Mouse (Mus musculus): Measurements from ENCODE around the gene Mepce.

Mepce gene

DNA sequence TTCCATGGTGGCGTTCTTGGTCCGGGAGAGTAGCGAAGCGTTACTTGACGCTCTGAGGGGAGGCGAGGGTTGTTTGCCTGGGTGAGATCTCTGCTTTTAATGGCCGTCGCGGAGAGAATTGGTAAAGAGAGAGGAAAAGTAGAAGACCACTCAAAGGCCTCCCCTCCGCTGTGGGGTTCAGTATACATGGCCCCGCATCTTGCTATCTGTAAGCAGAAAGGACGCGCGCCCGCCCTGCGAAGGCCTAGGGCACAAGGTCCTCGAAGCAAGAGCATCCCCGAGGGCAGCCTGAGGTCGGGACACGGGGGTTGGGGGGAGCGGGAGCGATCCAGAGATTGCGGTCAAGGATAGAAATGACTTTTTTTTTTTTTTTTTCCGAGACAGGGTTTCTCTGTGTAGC is 716 bp upstream of the Mepce start:
- DNase-seq (ENCODE audit: low spot score) = no peak

DNA sequence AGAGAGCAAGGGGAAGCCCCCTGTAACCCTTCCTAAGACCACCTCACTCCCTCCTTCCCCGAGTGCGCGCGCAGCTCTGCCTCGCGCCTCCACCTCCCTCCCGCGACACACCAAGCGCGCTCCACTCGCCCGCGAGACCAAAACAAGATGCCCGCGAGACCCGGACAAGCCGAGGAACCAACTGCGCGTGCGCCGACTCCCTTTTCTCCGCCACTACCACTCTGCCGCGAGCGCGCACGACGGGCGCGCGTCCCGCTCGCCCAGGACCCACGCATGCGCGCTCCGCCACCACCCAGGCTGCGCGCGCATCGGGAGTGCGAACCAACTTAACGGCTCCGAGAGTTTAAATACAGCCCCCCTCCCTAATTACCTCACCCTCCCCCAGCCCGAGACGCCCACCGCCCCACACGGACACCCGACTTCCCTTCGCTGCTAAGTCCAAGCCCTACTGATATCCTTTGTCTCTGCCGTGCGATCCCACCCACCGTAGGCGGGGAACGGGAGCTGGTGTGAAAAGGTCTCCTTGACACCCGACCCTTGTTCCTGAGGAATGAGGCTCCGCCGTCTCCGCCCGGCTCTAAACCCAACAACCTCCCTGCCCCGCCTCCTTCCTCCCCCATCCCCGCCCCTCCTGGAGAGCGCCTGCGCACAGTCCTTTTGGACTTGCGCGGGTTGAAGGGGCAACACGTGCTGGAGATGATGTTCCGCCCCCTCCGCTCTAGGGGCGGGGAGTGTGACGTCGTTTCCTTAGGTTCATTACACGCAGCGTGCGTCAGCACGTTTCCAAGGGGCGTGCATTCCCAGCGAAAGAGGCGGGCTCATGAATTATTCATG is 1.1 kb downstream of the Mepce start:
- peak; percentile 100 for DNase-seq (ENCODE audit: low spot score)

DNA sequence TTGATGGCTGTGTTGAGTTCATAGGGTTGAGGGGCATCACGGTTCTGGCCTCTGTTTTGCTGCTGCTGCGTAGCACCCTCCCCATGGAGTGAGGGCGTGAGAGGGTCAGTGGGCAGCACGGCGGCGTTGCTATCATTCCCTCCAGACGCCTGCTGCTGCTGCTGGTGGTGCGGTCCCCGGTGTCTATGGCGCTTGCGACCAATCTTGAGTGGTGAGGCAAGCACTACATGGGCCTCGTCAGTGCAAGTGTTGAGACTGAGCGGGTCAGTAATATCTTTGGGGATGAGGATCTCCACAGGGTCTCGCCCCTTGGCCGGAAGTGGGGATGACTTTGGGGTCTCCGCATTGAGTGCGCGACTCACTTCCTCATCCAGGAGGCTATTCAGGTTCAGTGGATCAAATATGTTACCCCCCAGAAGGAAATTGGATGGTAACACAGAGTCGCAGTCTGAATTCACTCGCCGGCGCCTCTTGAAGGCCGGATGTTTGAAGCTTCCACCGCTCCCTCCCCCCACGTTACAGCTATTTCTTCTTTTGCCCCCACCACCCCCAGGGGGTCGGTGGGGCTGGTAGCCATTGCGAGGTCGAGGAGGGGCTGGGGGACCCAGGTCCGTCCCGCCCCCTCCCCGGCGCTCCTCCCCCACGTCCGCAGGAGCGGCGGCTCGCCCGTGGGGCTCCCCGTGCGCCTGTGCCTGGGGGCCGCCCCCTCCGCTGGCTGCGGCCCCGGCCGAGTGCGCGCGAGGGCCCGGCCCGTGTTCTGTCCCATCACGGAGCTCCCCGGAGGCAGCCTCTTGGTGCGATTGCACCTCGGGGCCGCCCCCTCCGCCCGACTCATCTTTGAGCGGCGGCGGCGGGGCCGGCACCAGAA is 2.1 kb downstream of the Mepce start:
- peak; percentile 48 for DNase-seq (ENCODE audit: low spot score)

DNA sequence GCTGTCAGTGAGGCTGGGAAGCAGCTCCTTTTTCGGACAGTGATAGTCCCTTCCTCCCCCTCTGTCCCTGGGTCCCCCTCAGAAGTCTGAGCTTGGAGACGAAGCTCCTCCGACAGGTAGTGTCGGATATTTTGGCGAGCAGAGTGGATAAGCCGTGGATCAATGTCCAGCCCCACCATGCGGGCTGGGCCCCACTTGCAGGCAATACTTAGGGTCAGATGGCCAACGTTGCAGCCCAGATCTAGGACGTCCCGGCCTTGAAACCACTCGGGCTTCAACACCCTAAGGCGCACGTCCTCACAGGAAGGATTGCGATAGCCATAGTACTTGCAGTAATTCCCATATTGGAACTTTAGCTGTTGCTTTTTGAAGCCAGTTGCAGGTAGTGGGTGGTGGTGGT is 2.9 kb downstream of the Mepce start:
- DNase-seq (ENCODE audit: low spot score) = no peak

DNA sequence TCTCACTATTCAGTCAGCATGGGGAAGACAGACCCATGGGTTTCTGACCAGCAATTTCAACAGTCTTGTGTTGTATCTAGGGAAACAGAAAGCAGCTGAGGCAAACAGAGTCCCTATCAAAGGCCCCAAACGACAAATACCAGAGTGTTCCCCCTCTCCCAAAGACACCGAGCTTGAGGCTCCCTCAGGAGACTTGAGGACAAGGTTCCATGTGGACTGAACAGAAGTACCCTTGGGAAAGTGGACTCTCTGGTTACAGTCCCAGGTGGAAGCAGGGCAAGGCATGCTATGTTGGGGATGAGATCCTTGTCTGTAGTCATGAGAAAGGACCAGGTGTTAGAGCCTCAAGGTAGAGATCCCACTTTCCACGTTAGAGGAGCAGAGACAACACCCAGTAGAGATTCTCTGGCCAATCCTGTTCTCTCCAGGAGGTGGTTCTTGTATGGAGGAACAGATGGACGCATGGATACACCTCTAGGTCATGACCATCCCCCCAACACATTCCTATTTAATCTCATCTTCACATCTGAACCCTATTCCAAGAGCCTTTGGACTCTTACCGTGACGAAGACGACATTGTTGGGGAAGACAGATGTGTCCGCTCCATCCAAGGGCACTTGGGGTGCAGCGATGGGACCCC is 3.4 kb downstream of the Mepce start:
- DNase-seq (ENCODE audit: low spot score) = no peak

DNA sequence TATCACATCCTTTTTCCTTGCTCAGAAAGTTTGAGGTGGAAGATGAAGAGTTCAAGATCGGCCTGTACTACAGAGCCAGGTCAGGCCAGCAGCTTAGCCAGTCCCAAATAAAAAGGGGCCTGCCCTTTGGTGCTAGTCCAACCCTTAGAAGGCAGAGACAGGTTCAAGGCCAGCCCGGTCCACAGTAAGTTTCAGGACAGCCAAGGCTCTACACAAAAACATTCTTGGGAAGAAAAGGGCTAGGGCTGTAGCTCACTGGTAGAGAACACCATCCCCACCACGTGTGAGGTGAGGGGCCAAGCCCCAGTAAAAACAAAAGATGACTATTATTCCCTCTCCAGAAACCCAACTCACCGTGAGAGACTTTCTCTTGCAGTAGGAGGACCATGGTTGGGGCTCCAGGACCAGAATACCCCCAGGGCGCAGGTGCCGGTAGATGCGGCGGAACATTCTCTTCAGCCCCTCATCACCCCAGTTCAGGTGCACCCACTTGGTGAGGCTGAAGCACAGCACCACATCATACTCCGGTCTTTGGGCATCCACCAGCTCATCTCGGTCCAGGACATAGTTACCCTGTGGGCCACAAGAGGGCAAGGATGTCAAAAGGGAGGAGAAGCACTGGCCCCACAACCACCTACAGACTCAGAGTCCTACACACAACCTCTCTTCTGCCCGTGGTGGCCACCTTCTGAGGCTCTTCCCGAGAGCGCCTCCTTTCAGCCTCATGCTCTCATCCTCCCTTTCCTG is 4.5 kb downstream of the Mepce start:
- no peak for DNase-seq (ENCODE audit: low spot score)

DNA sequence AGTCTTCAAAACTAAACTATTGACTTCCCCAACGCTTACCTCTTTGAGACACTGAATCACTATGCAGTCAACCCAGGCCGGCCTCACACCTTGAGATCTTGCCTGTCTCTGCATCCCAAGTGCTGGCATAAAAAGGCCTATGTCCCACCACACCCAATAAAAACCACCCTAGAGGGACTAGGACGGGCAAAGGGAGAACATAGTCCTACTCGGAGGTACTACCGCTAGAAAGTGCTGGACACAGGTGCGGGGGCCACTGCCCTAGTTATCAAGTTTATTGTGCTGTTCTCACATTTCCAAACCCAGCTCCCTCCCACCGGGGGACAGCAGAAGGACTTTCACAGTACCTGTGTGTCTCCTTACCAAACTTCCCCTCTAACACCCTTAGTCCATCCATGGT is 5.8 kb downstream of the Mepce start:
- DNase-seq (ENCODE audit: low spot score) = no peak

DNA sequence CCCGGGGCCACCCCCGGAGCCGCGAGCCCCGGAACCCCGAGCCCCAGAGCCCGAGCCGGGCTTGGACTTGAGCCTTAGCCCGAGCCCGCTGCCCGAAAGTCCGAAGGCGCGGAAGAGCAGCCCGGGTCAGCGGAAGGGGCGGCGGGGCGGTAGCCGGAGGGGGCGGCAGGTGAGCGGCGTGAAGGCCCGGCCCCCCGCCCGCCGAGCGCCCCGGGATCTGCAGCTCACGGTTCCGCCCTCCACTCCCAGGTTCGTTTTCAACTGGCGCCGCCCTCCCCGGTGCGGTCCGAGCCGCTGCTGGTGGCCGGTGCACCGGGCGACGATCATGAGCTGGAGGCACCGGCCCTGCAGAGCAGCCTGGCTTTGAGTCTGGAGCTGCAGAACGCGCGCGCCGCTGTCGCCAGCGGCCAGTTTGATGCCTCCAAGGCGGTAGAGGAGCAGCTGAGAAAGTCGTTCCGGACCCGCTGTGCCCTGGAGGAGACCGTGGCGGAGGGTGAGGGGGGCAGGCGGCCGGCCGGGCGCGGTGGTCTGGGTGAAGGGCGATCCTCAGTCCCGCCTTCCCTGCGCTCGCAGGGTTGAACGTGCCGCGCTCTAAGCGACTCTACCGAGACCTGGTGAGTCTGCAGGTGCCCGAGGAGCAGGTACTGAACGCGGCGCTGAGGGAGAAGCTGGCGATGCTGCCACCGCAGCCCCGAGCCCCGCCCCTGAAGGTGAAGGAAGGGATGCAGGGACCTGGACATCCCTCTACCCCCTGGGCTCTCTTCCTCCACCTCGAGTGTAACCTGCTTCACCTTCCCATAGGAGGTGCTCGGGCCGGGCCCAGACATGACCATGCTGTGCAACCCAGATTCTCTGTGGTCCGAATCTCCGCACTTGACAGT is 8.2 kb downstream of the Mepce start:
- DNase-seq (ENCODE audit: low spot score) = peak; percentile 67

DNA sequence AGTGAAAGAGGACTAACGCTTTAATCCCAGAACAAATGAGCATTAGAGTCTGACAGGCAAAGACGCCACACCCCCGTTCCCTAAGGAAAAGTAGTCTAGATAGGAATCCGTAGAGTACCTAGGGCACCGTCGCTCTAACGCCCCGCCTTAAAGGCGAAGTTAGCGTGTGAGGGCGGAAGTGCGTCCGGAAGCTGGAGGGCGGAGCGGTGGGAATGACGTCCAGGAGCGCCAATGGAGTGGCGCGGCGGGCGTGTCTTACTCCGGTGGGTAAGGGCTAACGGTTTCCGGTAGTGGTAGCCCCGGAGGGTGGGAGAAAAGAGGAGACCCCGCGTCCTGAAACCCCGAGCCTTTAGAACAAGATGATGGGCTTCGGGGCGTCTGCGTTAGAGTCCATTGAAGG is 8.8 kb downstream of the Mepce start, which contains the start of gene Ppp1r35:
Gene Ppp1r35, plus strand, starts transcription at position 215 of the 400 bp plus-strand sequence.
- DNase-seq (ENCODE audit: low spot score) = peak; percentile 99

DNA sequence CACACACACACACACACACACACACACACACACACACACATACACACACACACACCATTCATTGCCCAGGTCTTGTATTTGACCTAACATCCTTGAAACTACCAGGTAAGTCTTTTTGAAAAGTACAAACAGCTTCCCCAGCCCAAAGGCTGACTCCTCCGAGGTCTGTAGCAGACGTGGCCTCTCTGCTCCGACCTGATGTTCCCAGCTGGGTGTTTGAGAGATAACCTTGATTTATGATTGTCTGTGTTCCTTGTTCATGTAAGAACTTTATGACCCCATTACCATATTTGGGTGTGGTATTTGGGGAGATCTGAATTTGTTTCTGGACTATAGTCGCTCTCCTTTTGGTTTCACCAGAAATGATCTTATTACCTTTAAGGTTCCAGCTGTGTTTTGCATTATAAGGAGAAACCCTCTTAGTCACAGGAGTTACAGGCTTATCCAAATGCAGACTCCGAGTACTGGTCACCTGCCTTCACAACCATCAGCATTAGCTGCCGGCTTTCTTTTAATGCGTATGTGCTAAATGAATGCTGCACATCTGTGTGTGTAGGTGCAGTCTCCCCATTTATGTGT is 10.1 kb downstream of the Mepce start:
- peak; percentile 24 for DNase-seq (ENCODE audit: low spot score)

DNA sequence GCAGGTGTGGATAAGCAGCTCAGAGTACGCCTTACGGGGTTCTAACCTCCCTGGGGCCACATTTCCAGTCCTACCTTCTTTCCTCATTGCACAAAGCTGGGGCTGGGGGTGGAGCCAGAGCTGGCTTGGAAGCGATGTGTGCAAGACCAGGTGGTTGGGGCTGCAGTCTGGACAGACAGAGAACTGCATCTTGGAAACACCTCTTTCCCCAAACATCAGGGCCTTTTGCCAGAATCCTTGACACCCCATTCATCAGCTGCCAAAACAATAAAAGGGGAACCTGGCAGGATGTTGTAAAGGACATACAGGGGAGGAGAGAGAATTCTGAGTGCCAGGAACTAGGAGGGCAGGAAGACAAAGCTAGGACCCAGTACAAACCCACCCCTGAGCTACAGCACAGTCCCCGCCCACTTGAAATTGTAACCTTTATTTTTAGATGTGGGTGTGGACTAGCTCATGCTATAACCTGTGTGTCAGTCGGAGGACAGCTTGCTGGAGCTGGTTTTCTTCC is 11.0 kb downstream of the Mepce start:
- DNase-seq (ENCODE audit: low spot score) = peak; percentile 57

DNA sequence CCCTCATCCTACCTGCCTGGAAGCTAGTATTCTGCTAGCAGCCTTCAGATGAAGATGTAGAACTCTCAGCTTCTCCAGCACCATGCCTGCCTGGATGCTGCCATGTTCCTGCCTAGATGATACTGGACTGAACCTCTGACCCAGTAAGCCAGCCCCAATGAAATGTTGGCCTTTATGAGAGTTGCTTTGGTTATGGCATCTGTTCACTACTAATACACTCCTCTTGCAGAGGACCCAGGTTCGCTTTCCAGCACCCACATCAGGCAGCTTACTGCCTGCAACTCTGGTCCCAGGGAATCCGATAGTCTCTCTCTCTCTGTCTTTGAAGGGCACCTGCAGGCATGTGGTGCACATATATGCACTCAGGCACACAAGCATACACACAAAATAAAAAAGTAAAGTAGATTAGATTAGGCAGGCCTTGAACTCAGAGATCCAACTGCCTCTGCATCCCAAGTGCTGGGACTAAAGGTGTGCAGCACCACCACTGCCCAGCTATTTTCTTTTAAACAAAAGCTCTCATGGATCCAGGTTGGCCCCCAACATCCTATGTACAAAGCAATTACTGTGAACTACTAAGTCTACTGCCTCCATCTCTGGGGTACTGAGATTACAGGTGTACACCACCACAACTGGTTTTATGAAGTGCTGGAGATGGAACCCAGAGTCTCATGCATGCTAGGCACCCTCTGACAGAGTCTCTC is 11.7 kb downstream of the Mepce start:
- no peak for DNase-seq (ENCODE audit: low spot score)

DNA sequence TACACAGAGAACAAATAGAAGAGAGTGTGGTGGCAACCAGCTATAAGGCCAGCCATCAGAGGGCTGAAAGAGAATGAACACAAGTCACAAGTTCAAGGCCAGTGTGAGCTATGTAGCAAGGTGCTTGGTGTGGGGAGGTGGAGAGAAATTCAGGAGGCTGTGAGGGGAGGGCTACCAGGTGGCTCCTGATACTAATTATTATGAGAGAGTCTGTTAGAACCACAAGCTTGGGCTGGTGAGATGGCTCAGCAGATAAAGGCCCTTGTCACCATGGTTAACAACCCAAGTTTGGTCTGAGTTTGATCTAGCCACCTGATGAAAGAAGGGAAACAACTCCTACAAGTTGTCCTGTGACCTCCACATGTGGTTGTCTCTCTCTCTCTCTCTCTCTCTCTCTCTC is 14.7 kb downstream of the Mepce start:
- DNase-seq (ENCODE audit: low spot score) = no peak

DNA sequence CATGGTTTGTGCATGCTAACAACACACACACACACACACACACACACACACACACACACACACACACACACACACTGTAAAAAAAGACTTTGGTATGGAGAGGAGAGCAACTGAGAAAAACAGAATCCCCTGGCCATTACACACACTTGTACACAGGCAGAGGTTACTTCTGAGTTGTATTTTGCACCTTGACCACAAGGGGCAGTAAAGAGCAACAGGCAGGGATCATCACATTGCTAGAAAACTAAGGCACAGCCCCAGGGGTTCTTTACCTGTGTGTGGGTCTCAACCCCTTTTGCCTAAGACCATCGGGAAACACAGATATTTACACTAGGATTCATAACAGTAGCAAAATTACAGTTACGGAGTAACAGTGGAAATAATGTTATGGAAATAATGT is 16.7 kb downstream of the Mepce start:
- peak; percentile 68 for DNase-seq (ENCODE audit: low spot score)

DNA sequence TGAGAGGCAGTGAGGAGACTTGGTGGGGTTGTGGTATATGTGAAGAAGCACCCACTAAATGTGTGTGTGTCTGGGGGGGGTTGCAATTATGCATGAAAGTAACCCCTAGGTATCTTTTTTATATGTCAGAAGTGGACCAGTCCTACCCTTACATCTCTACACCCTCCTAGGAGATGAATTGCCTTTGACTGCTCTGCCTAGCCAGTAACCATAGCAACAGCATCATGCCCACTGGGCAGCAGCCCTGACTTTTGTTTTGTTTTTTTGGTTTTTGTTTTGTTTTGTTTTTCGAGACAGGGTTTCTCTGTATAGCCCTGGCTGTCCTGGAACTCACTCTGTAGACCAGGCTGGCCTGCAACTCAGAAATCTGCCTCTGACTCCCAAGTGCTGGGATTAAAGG is 19.0 kb downstream of the Mepce start:
- DNase-seq (ENCODE audit: low spot score) = no peak

DNA sequence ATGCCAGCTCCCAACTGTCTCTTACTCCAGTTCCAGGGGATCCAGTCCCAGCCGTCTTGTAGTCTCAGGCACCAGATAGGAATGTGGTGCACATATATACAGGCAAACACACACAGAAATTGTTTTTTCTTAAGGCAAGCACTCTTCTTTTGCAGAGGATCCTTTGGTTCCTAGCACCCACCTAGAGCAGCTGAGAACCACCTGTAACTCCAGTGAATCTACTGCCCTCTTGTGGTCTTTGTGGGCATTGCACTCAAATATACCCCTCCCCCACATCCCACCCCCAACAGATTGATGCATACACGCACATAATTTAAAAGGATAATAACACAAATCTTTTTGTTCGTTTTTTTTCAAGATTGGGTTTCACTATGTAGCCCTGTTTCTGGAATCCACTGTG is 21.2 kb downstream of the Mepce start:
- DNase-seq (ENCODE audit: low spot score) = peak; percentile 53

DNA sequence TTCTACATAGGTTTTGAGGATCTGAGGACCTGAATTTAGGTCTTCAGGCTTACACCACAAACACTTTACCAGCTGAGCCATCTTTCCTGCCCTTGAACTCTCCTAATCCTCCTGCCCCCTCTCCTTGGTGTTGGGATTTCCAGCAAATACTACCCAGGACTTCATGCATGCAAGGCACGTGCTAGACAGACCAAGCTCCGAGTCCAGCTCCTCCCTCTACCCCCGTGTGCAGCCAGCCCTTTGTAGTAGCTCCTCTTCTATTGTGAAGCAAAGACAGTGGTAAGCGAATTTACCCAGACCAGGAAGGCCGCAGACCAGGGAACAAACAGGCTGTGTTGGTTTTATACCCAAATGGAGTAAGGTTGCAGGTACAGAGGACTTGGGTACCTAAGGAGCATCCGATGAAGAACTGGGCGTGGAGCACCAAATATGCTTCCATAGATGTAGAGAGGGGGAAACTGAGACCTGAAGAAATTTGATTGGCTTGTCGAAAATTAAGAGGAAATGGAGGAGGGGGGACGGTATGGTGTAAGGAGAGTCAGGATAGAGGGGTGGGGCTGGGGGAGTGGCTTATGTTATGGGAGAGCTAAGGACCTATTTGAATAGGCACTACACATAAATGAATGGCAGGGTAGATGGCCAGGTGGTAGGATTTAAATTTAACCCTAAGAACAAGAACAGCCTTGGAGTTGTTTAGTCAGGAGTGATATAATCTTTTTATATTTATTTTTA is 22.7 kb downstream of the Mepce start:
- no peak for DNase-seq (ENCODE audit: low spot score)

DNA sequence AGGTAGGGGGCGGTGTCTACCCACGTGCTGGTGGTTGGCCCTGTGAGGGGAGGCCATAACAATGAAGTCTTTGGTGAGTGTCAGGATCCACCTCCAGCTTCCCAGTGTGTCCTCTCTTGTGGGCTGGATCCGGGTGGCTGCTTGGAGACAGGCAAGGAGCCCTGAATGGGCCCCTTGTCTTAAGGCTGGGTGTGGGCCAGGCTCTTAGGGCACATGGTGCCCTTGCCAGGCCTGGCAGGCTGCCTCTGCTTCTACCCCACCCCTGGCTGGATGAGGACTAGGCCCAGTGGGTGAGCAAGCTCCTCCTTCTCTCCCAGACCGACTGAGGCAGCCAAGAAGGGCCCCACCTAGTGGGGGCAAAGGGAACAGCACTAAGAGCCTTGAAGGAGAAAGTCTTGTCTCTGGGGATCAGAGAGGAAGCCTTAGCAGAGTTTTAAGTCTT is 27.5 kb downstream of the Mepce start:
- peak; percentile 97 for DNase-seq (ENCODE audit: low spot score)
